Mouse (Mus musculus) kidney, postnatal 25 days (tissue): ENCODE measurements around the gene Eif5a.

Experiments used
- DNase-seq, 2 experiments: peaks; one replicate each; pipeline ENCODE4 v3.0.0; 2021; ENCODE audit warnings: mixed read lengths in 2 of 2

Gene Eif5a

GRCm38 (mm10) chr11:69871822-69872221 lies 49.9 kb downstream of the Eif5a start:
- DNase-seq: no peak

- DNase-seq: no peak
Measured at GRCm38 (mm10) chr11:69870289-69871069, 51.3 kb downstream of the Eif5a start.

GRCm38 (mm10) chr11:69867335-69867734 lies 54.4 kb downstream of the Eif5a start:
- DNase-seq: no peak
